Mouse (Mus musculus) limb, embryonic 13.5 days (tissue): Measurements from ENCODE around the gene Hcrtr2. TPM values are rescaled to one million over a fixed set of nuclear protein-coding genes. Genes with fewer than 3 reads are reported as not detected.

Source experiments
- ATAC-seq: fragments of 200-750 bp; cut with Nextera tagmentation; 2 replicates; pipeline ENCODE4 v1.8.0; 2017; ENCODE audit warnings: low read depth, moderate number of reproducible peaks, moderate TSS enrichment; ENCODE audit not compliant: low FRiP score
- H3K27ac ChIP-seq: fragments of 300-500 bp; sonication (generic); 2 replicates; pipeline ENCODE4 v1.5.1; 2015; ENCODE audit warnings: inconsistent platforms, mild to moderate bottlenecking, moderate library complexity
- H3K27me3 ChIP-seq: fragments of 300-500 bp; sonication (generic); 2 replicates; pipeline ENCODE4 v1.6.1; 2015; ENCODE audit warnings: mild to moderate bottlenecking, inconsistent platforms
- H3K36me3 ChIP-seq: fragments of 300-500 bp; sonication (generic); 2 replicates; pipeline ENCODE4 v1.6.1; 2015; ENCODE audit warnings: inconsistent platforms, mild to moderate bottlenecking, moderate library complexity
- H3K4me1 ChIP-seq: fragments of 300-500 bp; sonication (generic); 2 replicates; pipeline ENCODE4 v1.6.1; 2015; ENCODE audit warnings: inconsistent platforms
- H3K4me2 ChIP-seq: fragments of 300-500 bp; sonication (generic); replicated peaks from 2 replicates; pipeline ENCODE4 v1.6.1; 2015; ENCODE audit warnings: inconsistent platforms, mild to moderate bottlenecking, moderate library complexity
- H3K4me3 ChIP-seq: fragments of 300-500 bp; sonication (generic); 2 replicates; pipeline ENCODE4 v1.5.1; 2015; ENCODE audit warnings: moderate library complexity, mild to moderate bottlenecking, inconsistent platforms
- H3K9ac ChIP-seq: fragments of 300-500 bp; sonication (generic); 2 replicates; pipeline ENCODE4 v1.6.1; 2015; ENCODE audit warnings: mild to moderate bottlenecking, inconsistent platforms
- H3K9me3 ChIP-seq: fragments of 300-500 bp; sonication (generic); 2 replicates; pipeline ENCODE4 v1.6.1; 2016; ENCODE audit warnings: inconsistent platforms
- WGBS: fragments of 180-500 bp; shearing (Covaris S2); methylation state at CpG from one replicate; pipeline ENCODE4 v1.1.7; 2015; 5-methylcytosine and 5-hydroxymethylcytosine counted together
- polyA plus RNA-seq: library from polyadenylated mRNA; unstranded; fragments of >200 nt; fragmentation: Nextera tagmentation; extraction: Ambion mirVana; gene quantifications from 2 replicates; pipeline ENCODE4 v1.2.1, GENCODE M21; 2015

Hcrtr2 gene
- 0.81 and 0.87 TPM in 2 replicates for polyA plus RNA-seq

DNA sequence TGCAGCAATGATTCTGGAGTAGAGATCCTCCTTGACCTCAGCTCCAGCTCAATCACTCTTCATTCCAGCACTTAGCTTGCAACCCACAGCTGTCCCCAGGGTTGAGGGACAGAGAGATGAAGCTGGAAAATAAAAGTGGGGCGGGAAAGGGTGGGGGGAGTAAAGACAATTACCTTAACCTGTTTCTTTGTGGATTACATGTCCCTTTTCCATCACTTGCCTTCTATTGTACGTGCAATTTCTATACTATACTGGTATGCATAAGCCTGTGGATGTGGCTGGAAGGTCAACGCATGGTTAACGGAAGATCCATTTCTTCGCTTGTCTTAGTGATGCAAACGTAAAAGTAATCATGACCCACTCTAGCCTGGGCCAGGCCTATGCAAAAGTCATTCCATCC, at the start of gene Hcrtr2:
TSS of gene Hcrtr2 (minus strand) at position 101 of the 400 bp plus-strand sequence.
- Histone ChIP-seq H3K9ac (peak within 1 kb of the TSS; percentile 48), H3K4me3 (peak within 1 kb of the TSS; percentile 45), H3K4me2 (peak within 1 kb of the TSS; percentile 87), H3K36me3 (no peaks in the 10 kb centered on the region), H3K27ac (no peak within 1 kb of the TSS), H3K9me3 (no peaks in the 10 kb centered on the region), H3K4me1 (peaks cover 13% of the 10 kb centered on the region), H3K27me3 (peaks cover 43% of the 10 kb centered on the region)
- no peak for ATAC-seq
- 83% methylated on average over 6 of the region's 6 CpGs for WGBS

DNA sequence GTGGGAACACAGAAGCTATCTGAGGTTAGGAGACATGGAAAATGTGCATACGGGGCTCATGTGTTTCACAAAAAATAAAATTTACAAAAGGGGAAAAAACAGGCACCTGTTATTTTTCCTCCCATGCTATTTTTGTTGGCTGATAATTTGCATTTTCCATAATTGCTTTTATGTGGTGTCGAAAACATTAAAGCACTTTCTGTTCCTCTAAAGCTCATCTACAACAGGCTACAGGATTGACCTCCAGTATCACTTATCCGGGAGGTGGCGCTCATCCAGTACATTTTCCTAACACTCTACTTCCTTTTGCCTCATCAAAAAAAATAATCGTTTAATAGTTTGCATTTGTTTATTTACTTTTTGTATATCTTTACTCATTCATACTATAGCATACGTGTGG, 41.2 kb upstream of the Hcrtr2 start:
- WGBS = 90% methylated on average over 6 of the region's 6 CpGs
- Histone ChIP-seq H3K36me3 (no peaks in the 10 kb centered on the region), H3K9me3 (no peaks in the 10 kb centered on the region), H3K9ac (no peak overlapping the region), H3K4me2 (no peak overlapping the region), H3K4me1 (no peaks in the 10 kb centered on the region), H3K27ac (no peak overlapping the region), H3K4me3 (no peak overlapping the region), H3K27me3 (no peaks in the 10 kb centered on the region)
- ATAC-seq = no peak

DNA sequence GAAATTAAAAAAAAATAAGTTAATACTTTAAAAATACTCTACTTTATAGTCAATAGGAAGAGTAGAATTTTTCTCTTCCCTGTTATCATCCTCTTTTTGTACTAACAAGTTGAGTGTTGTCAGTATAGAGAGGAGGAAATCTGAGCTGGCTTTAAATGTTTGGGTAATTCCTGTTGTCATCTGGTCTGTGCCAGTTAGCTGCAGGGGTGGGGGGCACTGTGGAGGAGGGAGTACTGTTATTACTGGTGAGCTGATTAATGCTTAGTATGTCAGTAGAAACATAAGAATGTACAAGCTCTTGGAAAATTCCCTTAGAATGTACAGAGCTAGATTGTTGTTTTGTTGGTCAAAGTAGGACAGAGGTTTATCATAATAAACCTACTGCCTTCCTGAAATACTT, 36.7 kb upstream of the Hcrtr2 start:
- no peak overlapping the region for H3K4me2 ChIP-seq
- no peaks in the 10 kb centered on the region for H3K9me3 ChIP-seq
- H3K4me1 ChIP-seq = no peaks in the 10 kb centered on the region
- no peaks in the 10 kb centered on the region for H3K36me3 ChIP-seq
- no peak overlapping the region for H3K27ac ChIP-seq
- no peak overlapping the region for H3K9ac ChIP-seq
- no peak for ATAC-seq
- H3K4me3 ChIP-seq = no peak overlapping the region
- no peaks in the 10 kb centered on the region for H3K27me3 ChIP-seq

DNA sequence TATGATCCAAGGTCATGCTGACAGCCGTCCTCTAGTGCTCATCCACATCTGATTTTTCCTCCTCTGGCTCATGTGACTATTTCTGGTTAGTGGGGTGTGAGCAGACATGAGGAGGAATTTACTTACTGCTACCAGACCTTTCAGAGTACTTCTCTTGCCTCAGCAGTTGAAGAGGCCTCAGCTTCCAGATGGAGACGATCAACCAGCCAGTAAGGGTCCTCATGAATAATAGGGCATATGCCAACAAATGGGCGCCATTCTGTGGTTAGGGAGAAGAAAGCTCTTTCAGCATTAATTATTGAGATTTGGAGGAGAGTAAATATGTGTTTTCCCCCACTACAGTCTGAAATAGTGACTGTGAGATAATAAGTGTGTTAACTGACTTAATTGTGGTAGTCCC, 28.7 kb upstream of the Hcrtr2 start:
- Histone ChIP-seq H3K4me3 (no peak overlapping the region), H3K27me3 (no peaks in the 10 kb centered on the region), H3K9me3 (no peaks in the 10 kb centered on the region), H3K27ac (no peak overlapping the region), H3K4me2 (no peak overlapping the region), H3K4me1 (no peaks in the 10 kb centered on the region), H3K36me3 (no peaks in the 10 kb centered on the region), H3K9ac (no peak overlapping the region)
- WGBS = 64% methylated on average over 3 of the region's 3 CpGs
- no peak for ATAC-seq

DNA sequence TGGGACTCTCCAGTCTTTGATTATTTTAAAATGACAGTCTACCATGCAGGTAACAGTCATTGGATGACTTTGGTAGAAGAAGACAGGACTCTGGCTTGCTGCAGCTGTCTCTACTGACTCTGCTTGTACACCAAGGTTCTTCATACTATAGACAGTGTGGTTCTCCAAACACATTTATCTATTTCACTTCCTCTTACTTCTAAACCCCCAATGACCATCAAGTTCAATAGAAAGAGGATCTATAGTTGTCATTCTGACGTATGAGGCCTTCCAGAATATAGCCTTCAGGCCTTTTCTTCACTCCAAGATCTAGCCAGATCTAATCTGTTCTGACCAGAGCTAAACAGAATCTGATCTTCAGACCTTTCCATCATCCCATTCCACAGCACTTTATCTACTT, 23.6 kb upstream of the Hcrtr2 start:
- Histone ChIP-seq H3K27ac (no peak overlapping the region), H3K4me1 (no peaks in the 10 kb centered on the region), H3K9me3 (no peaks in the 10 kb centered on the region), H3K9ac (no peak overlapping the region), H3K4me2 (no peak overlapping the region), H3K27me3 (no peaks in the 10 kb centered on the region), H3K4me3 (no peak overlapping the region), H3K36me3 (no peaks in the 10 kb centered on the region)
- no peak for ATAC-seq
- 95% methylated on average over 1 of the region's 1 CpGs for WGBS

DNA sequence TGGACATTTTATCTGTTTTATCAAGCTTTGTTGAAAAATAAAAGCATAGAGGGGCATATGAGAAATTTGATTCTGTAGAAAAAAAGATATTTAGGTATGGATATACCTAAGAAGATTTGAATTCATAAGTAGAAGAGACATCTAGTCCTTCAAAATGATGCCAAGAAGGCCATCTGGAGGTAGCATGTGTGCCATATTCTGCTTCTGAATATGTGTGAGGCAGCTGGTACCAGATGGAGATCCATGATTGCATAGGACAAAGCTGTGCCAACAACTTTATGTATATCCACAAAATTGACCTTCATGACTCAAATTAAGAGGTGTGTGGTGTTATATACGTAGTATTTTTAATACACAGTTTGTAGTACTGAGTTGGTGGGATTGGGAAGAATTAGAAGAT, 7.4 kb upstream of the Hcrtr2 start:
- Histone ChIP-seq H3K27me3 (no peaks in the 10 kb centered on the region), H3K9ac (no peak overlapping the region), H3K9me3 (no peaks in the 10 kb centered on the region), H3K4me1 (no peaks in the 10 kb centered on the region), H3K4me2 (no peak overlapping the region), H3K36me3 (no peaks in the 10 kb centered on the region), H3K27ac (no peak overlapping the region), H3K4me3 (no peak overlapping the region)
- WGBS = 71% methylated on average over 1 of the region's 1 CpGs
- no peak for ATAC-seq

DNA sequence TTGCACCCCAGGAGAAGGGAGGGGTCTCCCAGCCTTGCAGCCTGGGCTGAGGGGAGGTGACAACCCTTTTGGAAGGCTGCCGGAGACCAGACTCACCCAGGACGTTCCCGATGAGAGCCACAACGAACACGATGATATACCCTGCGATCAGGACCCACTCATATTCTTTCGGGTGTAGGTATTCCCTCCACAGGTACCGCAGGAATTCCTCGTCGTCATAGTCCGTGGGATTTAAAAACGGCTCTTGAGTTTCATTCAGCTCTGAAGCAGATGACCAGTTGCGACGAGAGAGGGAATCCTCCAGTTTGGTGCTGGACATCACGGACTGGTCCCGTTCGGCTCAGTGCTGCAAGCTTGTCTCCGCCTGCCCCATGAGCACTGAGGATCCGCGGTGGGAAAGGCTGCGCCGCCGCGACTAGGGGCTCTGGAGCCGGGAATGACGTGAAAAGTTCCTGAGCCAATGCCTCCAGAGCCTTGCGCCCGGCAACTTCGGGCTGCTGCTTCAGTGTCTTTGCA, 412 bp downstream of the Hcrtr2 start:
- WGBS = under 1% methylated on average over 29 of the region's 29 CpGs
- H3K27me3 ChIP-seq = peaks cover 43% of the 10 kb centered on the region
- H3K9me3 ChIP-seq = no peaks in the 10 kb centered on the region
- H3K27ac ChIP-seq = no peak overlapping the region
- peak; percentile 64; the same call in 1 of the 2 replicates for ATAC-seq
- H3K9ac ChIP-seq = peak overlapping the region; percentile 48
- peak overlapping the region; percentile 87 for H3K4me2 ChIP-seq
- H3K4me1 ChIP-seq = peaks cover 13% of the 10 kb centered on the region
- H3K36me3 ChIP-seq = no peaks in the 10 kb centered on the region
- H3K4me3 ChIP-seq = peak overlapping the region; percentile 45

DNA sequence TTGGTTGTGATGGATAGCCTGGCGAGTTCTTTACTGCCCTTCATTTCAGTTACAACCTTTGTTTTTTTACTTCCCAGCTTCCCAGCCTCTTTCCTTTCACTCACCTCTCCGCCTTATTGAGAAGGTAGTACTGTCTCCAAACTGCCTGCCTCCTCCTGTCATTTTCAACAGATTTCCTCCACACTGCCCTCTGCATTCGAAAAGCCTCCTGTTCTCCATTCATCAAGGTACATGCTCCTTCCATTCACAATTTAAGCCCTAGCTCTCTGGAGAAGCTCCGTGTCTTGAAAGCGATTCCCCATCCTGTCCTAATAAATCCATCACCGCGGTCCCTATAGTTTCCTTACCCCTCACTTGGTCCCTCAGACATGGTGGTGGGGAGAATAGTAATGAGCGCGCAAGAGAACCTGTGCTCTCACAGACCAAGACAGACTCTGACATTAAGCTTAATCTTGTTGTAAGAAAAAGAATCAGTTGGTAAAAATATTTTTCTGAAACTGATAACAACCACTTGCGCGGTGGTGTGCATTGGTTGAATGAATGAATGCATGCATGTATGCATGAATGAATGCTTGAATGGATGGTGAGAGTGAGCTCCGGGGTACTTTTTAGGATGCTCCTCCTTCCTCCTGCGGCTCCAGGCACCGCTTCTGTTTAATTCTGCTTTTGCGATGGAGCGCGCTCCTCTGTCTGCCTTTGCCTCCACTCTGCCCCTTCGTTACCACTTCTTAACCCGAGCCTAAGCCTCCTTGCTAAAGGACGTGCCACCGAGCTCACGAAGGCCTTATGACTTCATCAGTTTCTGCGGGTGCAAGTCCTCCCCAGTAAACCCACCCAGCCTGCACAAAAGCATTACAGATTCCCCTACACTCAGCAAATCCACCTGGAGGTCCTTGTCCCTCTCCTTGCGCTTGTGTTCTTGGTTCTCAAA, 1.3 kb downstream of the Hcrtr2 start:
- Histone ChIP-seq H3K4me3 (peak overlapping the region; percentile 45), H3K4me2 (peak overlapping the region; percentile 87), H3K36me3 (no peaks in the 10 kb centered on the region), H3K27ac (no peak overlapping the region), H3K9me3 (no peaks in the 10 kb centered on the region), H3K4me1 (peaks cover 13% of the 10 kb centered on the region), H3K27me3 (peaks cover 43% of the 10 kb centered on the region), H3K9ac (peak overlapping the region; percentile 48; the same call in 1 of the 2 replicates)
- 5% methylated on average over 24 of the region's 24 CpGs for WGBS
- ATAC-seq = no peak

DNA sequence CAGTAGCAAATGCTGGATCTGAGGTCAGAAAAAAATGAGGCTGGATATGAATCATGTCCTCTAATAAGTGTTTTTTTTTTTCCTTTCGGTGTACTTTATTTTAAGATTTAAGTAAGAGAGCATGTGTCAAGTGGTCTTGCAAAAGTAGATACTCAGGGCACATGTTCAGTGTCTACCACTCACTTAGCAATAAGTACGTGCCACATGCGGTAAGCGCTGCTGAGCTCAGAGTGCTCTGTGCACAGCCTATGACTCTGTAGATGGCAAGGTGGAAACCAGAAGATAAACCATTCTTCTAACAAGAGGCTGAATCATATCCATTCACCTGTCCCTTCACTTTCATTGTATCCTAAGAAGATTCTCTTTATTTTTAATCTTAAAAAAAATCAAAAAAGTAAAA, 2.1 kb downstream of the Hcrtr2 start:
- no peak overlapping the region for H3K4me3 ChIP-seq
- no peak overlapping the region for H3K4me2 ChIP-seq
- 89% methylated on average over 4 of the region's 4 CpGs for WGBS

DNA sequence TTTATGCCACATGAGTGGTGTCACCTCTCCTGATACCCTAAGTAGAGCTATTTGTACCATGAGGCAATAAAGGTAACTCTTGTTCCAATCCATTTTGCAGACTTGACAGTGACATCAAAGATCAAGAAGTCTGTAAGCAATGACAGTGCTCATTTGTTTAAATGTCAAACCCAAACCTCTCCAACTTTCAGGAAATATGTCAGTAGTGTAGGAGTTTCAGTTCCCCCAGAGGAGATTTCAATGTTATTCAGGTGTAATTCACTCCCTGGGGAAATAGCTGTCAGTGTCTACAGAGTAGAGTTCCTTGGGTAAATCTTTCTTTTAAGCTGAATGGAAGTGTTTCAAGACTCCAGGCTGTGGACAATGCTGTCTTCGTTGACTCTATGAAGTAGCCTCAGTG, 2.9 kb downstream of the Hcrtr2 start:
- H3K4me3 ChIP-seq = no peak overlapping the region
- peaks cover 43% of the 10 kb centered on the region for H3K27me3 ChIP-seq
- no peaks in the 10 kb centered on the region for H3K9me3 ChIP-seq
- no peaks in the 10 kb centered on the region for H3K36me3 ChIP-seq
- H3K27ac ChIP-seq = no peak overlapping the region
- H3K9ac ChIP-seq = no peak overlapping the region
- H3K4me1 ChIP-seq = peaks cover 13% of the 10 kb centered on the region
- H3K4me2 ChIP-seq = no peak overlapping the region
- 76% methylated on average over 1 of the region's 1 CpGs for WGBS
- ATAC-seq = no peak

More for the DNA sequence above, 2.1 kb downstream of the Hcrtr2 start:
- no peak for ATAC-seq
- Histone ChIP-seq H3K27me3 (peaks cover 43% of the 10 kb centered on the region), H3K9me3 (no peaks in the 10 kb centered on the region), H3K36me3 (no peaks in the 10 kb centered on the region), H3K27ac (no peak overlapping the region), H3K9ac (no peak overlapping the region), H3K4me1 (peaks cover 13% of the 10 kb centered on the region)

DNA sequence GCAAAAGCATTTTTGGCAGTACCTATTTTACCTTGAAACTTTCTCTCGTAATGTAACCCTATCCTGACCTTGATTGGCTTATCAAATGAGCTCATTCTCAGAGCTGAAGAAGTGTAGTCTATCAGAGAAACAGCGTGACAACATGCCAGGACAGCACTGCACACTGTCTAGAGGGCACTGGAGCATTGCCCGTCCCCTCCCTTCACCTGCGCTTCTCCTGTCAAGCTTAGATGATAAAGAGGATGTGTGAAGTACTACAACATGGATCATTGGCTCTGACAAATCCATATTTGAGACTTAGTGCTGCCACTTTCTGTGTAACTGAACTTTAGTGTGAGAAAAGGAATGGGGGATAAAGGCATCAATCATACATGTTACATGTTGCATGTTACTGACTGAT, 5.4 kb downstream of the Hcrtr2 start:
- Histone ChIP-seq H3K4me1 (peaks cover 9% of the 10 kb centered on the region), H3K27ac (no peak overlapping the region), H3K9me3 (no peaks in the 10 kb centered on the region), H3K9ac (no peak overlapping the region), H3K4me3 (no peak overlapping the region), H3K27me3 (peaks cover 28% of the 10 kb centered on the region), H3K36me3 (no peaks in the 10 kb centered on the region), H3K4me2 (no peak overlapping the region)
- ATAC-seq = no peak
- 79% methylated on average over 4 of the region's 4 CpGs for WGBS

DNA sequence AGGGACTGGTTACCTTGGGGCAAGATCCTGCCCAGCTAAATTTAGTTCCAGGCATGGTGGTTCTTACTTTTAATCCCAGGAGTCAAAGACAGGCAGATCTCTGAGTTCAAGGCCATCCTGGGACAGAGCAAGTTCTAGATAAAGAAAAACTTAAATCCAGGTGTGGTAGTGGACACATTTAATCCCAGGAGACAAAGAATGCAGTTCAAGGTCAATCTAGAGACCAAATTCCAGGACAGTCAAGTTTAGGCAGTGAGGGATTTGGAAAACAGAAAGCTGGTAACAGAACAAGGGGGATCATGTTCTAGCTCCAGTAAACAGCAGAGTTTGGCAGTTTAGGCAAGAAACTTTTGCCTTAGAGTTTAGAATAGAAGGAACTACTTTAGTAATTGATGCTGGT, 8.6 kb downstream of the Hcrtr2 start:
- Histone ChIP-seq H3K27ac (no peak overlapping the region), H3K27me3 (no peaks in the 10 kb centered on the region)
- no peak for ATAC-seq

DNA sequence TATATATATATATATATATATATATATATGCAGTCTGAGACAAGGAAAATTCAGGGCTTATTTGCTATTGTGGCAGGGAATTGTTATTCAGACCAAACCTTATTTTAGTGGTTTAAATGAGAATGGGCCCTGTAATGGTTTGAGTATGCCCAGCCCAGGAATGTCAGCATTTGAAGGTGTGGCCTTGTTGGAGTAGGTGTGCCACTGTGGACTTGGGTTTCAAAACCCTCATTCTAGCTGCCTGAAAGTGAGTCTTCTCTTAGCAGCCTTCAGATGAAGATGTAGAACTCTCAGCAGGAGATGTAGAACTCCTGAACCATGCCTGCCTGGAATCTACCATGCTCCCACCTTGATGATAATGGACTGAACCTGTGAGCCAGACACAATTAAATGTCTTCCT, 9.7 kb downstream of the Hcrtr2 start:
- H3K36me3 ChIP-seq = no peaks in the 10 kb centered on the region
- H3K4me3 ChIP-seq = no peak overlapping the region
- no peaks in the 10 kb centered on the region for H3K27me3 ChIP-seq
- H3K9me3 ChIP-seq = no peaks in the 10 kb centered on the region
- H3K4me2 ChIP-seq = no peak overlapping the region
- H3K27ac ChIP-seq = no peak overlapping the region
- no peaks in the 10 kb centered on the region for H3K4me1 ChIP-seq
- no peak overlapping the region for H3K9ac ChIP-seq
- no peak for ATAC-seq

More for the DNA sequence above, 8.6 kb downstream of the Hcrtr2 start:
- no peak overlapping the region for H3K9ac ChIP-seq
- no peaks in the 10 kb centered on the region for H3K9me3 ChIP-seq
- no peaks in the 10 kb centered on the region for H3K4me1 ChIP-seq
- H3K36me3 ChIP-seq = no peaks in the 10 kb centered on the region
- no peak overlapping the region for H3K4me2 ChIP-seq
- no peak overlapping the region for H3K4me3 ChIP-seq
